In the genomic region with DNA sequence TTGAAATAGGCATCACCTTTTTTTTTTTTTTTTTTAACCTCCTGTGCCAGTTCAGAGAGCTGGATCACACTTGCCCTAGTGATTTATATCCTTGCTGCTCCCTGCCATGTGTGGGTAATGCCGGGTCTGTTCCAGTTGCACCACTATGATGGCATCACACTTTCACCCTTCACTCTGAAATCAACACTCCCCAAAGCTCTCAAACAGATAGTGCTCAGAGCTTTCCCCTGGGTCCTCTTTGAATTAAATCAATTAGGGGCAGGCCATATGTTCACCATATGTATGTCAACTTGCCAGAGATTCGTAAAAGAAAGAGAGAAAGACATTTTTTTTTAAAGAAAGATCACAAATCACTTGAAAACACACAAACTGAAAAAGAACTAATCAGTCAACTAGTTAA, we compare ENCODE assay signal across 19 mouse cellular contexts.
A peak's percentile ranks its signal among the peaks of the same experiment; 100 is the strongest.
DNase-seq lines count a peak whose midpoint lies in the region; ATAC-seq lines count a peak whose summit lies in the region.
"Had no signal": no experiment of that assay in that cellular context is flagged by ENCODE, and none has a peak within 500 bp of the region (broad histone marks: within the 10 kb centered on the region; RNA-seq: fewer than 3 reads in every experiment).

No protein-coding gene starts in this region.

- H3K9ac ChIP-seq in forebrain, embryonic 11.5 days (ENCODE audit: low read length) = no peak overlapping the region
- H3K9ac ChIP-seq in embryonic facial prominence, embryonic 14.5 days (ENCODE audit: low read depth, low read length) = no peak overlapping the region
- H3K9ac ChIP-seq in limb, embryonic 13.5 days = no peak overlapping the region
- H3K9ac ChIP-seq: heart, embryonic 13.5 days; liver, embryonic 14.5 days; midbrain, embryonic 15.5 days had no signal

- peak; percentile 34; the same call in 1 of the 2 replicates for ATAC-seq in forebrain, embryonic 11.5 days (replicated peaks; ENCODE audit: low FRiP score)
- ATAC-seq in embryonic facial prominence, embryonic 14.5 days (ENCODE audit: low read depth) = no peak
- ATAC-seq in limb, embryonic 13.5 days (ENCODE audit: low FRiP score, low read depth) = peak; percentile 33; the same call in 1 of the 2 replicates
- ATAC-seq in megakaryocyte-erythroid progenitor cell, adult 5-6 weeks (replicated peaks; ENCODE audit: low FRiP score, low TSS enrichment, poor library complexity, severe bottlenecking) = no peak
- ATAC-seq: midbrain, embryonic 15.5 days had no signal

- H3K4me2 ChIP-seq in forebrain, embryonic 11.5 days (ENCODE audit: low read depth, low read length, severe bottlenecking) = no peak overlapping the region
- no peak overlapping the region for H3K4me2 ChIP-seq in embryonic facial prominence, embryonic 14.5 days (ENCODE audit: low read depth, low read length)
- no peak overlapping the region for H3K4me2 ChIP-seq in limb, embryonic 13.5 days (replicated peaks)
- H3K4me2 ChIP-seq: heart, embryonic 13.5 days; midbrain, embryonic 15.5 days had no signal

- 68% methylated on average over 2 of the region's 2 CpGs for WGBS in forebrain, embryonic 11.5 days
- WGBS in forebrain, embryonic 10.5 days = 67% methylated on average over 2 of the region's 2 CpGs
- 22% methylated on average over 2 of the region's 2 CpGs for WGBS in embryonic facial prominence, embryonic 14.5 days
- WGBS in limb, embryonic 13.5 days = 14% methylated on average over 2 of the region's 2 CpGs

- H3K27ac ChIP-seq in forebrain, embryonic 11.5 days (ENCODE audit: low read depth, low read length) = no peak overlapping the region
- H3K27ac ChIP-seq in forebrain, embryonic 10.5 days = no peak overlapping the region
- no peak overlapping the region for H3K27ac ChIP-seq in embryonic facial prominence, embryonic 14.5 days (replicated peaks; ENCODE audit: low read depth, low read length)
- no peak overlapping the region for H3K27ac ChIP-seq in limb, embryonic 13.5 days
- H3K27ac ChIP-seq: gastrocnemius, adult 2 months; heart, embryonic 13.5 days; liver, embryonic 14.5 days; midbrain, embryonic 15.5 days had no signal

- no peaks in the 10 kb centered on the region for H3K27me3 ChIP-seq in forebrain, embryonic 11.5 days (ENCODE audit: control insufficient read depth, insufficient read depth, low read length)
- peaks cover 71% of the 10 kb centered on the region for H3K27me3 ChIP-seq in forebrain, embryonic 10.5 days (ENCODE audit: poor library complexity, severe bottlenecking)
- H3K27me3 ChIP-seq in embryonic facial prominence, embryonic 14.5 days (replicated peaks; ENCODE audit: control insufficient read depth, insufficient read depth, low read length) = no peaks in the 10 kb centered on the region
- no peaks in the 10 kb centered on the region for H3K27me3 ChIP-seq in limb, embryonic 13.5 days
- H3K27me3 ChIP-seq: heart, embryonic 13.5 days; midbrain, embryonic 15.5 days had no signal

- no peaks in the 10 kb centered on the region for H3K9me3 ChIP-seq in forebrain, embryonic 11.5 days (ENCODE audit: control insufficient read depth, low read length)
- H3K9me3 ChIP-seq in forebrain, embryonic 10.5 days = no peaks in the 10 kb centered on the region
- H3K9me3 ChIP-seq in embryonic facial prominence, embryonic 14.5 days (ENCODE audit: control insufficient read depth, low read length) = no peaks in the 10 kb centered on the region
- H3K9me3 ChIP-seq in limb, embryonic 13.5 days = no peaks in the 10 kb centered on the region
- H3K9me3 ChIP-seq: heart, embryonic 13.5 days; midbrain, embryonic 15.5 days had no signal

- no peak for DNase-seq in forebrain, embryonic 11.5 days (ENCODE audit: low spot score)
- DNase-seq in forebrain, embryonic 10.5 days (ENCODE audit: extremely low spot score, low spot score) = no peak
- peak; percentile 49 for DNase-seq in MN1 (ENCODE audit: low spot score)
- DNase-seq in embryonic facial prominence, embryonic 14.5 days (ENCODE audit: low spot score) = peak; percentile 64
- DNase-seq in left cerebral cortex, postnatal 36 days (ENCODE audit: low spot score in 2 of 2) = no peak
- no peak for DNase-seq in cerebellum, adult 18-20 months
- DNase-seq: adrenal gland, postnatal 25 days; cerebellum, adult 9-10 months; gastrocnemius, adult 2 months; heart, adult 11 months; layer of hippocampus, postnatal 36 days; left cerebral cortex, postnatal 4 days; right cerebral cortex, postnatal 4 days; thymus, postnatal 36 days had no signal

- intact Hi-C loops in left cerebral cortex, postnatal 36 days (cut with DNase I) = loop anchor here (10.0 kb wide), 1 partner anchor 130 kb away; no protein-coding TSS in a partner anchor

- H3K4me1 ChIP-seq in forebrain, embryonic 11.5 days (replicated peaks; ENCODE audit: control insufficient read depth, insufficient read depth, low read length) = peaks cover 7% of the 10 kb centered on the region; the same call in 1 of the 2 replicates
- peaks cover 17% of the 10 kb centered on the region for H3K4me1 ChIP-seq in forebrain, embryonic 10.5 days
- peaks cover 20% of the 10 kb centered on the region for H3K4me1 ChIP-seq in embryonic facial prominence, embryonic 14.5 days (ENCODE audit: control insufficient read depth, insufficient read depth, low read length)
- H3K4me1 ChIP-seq in limb, embryonic 13.5 days = peaks cover 28% of the 10 kb centered on the region

- H3K4me3 ChIP-seq in forebrain, embryonic 11.5 days (ENCODE audit: low read depth, low read length) = no peak overlapping the region
- no peak overlapping the region for H3K4me3 ChIP-seq in forebrain, embryonic 10.5 days
- no peak overlapping the region for H3K4me3 ChIP-seq in embryonic facial prominence, embryonic 14.5 days (ENCODE audit: low read depth, low read length)
- no peak overlapping the region for H3K4me3 ChIP-seq in limb, embryonic 13.5 days
- H3K4me3 ChIP-seq: gastrocnemius, adult 2 months; heart, embryonic 13.5 days; midbrain, embryonic 15.5 days had no signal

- no peaks in the 10 kb centered on the region for H3K36me3 ChIP-seq in forebrain, embryonic 11.5 days (ENCODE audit: control insufficient read depth, insufficient read depth, low read length)
- H3K36me3 ChIP-seq in forebrain, embryonic 10.5 days (replicated peaks) = no peaks in the 10 kb centered on the region
- no peaks in the 10 kb centered on the region for H3K36me3 ChIP-seq in embryonic facial prominence, embryonic 14.5 days (ENCODE audit: control insufficient read depth, insufficient read depth, low read length)
- no peaks in the 10 kb centered on the region for H3K36me3 ChIP-seq in limb, embryonic 13.5 days
- H3K36me3 ChIP-seq: heart, embryonic 13.5 days; midbrain, embryonic 15.5 days had no signal

Comparison
In these comparisons a context has a peak if more than half of its experiments do, and no peak if none do; other contexts are left out.
1. ATAC-seq: peak in forebrain, embryonic 11.5 days (single experiment) and limb, embryonic 13.5 days (single experiment); none in embryonic facial prominence, embryonic 14.5 days (single experiment) and megakaryocyte-erythroid progenitor cell, adult 5-6 weeks (single experiment).
2. DNase-seq: peak in MN1 (single experiment) and embryonic facial prominence, embryonic 14.5 days (single experiment); none in forebrain, embryonic 11.5 days (single experiment), forebrain, embryonic 10.5 days (single experiment), left cerebral cortex, postnatal 36 days (0 of 2) and cerebellum, adult 18-20 months (0 of 2).